Mouse (Mus musculus) C2C12 (cell line): ENCODE data around the gene Rnf207. TPM values are rescaled to one million over a fixed set of nuclear protein-coding genes. Genes with fewer than 3 reads are reported as not detected.

ENCODE experiments used
- H3K27me3 ChIP-seq: one replicate; pipeline ENCODE4 v1.6.1; 2011; ENCODE audit not compliant: control insufficient read depth, insufficient read depth, insufficient read length
- H3K36me3 ChIP-seq: one replicate; pipeline ENCODE4 v1.6.1; 2011; ENCODE audit not compliant: control insufficient read depth, insufficient read depth
- H3K4me3 ChIP-seq: one replicate; pipeline ENCODE4 v1.5.1; 2011; ENCODE audit warnings: mild to moderate bottlenecking, control low read depth; ENCODE audit not compliant: poor library complexity, insufficient read depth, severe bottlenecking
- H3K79me2 ChIP-seq: one replicate; pipeline ENCODE4 v1.6.1; 2011; ENCODE audit not compliant: control insufficient read depth, insufficient read depth
- H3K79me3 ChIP-seq: one replicate; pipeline ENCODE4 v1.6.1; 2011; ENCODE audit warnings: low read depth, control low read depth
- H3ac ChIP-seq: one replicate; pipeline ENCODE3; 2011; ENCODE audit warnings: low read depth; ENCODE audit not compliant: control insufficient read depth, insufficient read length
- CEBPB ChIP-seq: IDR thresholded peaks from one replicate; pipeline ENCODE4 v1.6.1; 2011; ENCODE audit warnings: low read depth, mild to moderate bottlenecking, control low read depth, moderate library complexity
- CTCF ChIP-seq: IDR thresholded peaks from one replicate; pipeline ENCODE4 v1.5.1; 2011; ENCODE audit not compliant: control insufficient read depth, insufficient read depth, insufficient read length
- FOSL1 ChIP-seq: IDR thresholded peaks from one replicate; pipeline ENCODE4 v1.8.0; 2011; ENCODE audit warnings: mild to moderate bottlenecking, low read length; ENCODE audit not compliant: poor library complexity, insufficient read depth, severe bottlenecking
- MAX ChIP-seq: IDR thresholded peaks from one replicate; pipeline ENCODE4 v1.6.1; 2011; ENCODE audit warnings: mild to moderate bottlenecking, control low read depth
- MYOD1 ChIP-seq: IDR thresholded peaks from one replicate; pipeline ENCODE4 v1.6.1; 2011; ENCODE audit warnings: low read depth; ENCODE audit not compliant: control insufficient read depth, insufficient read length
- MYOG ChIP-seq: IDR thresholded peaks from one replicate; pipeline ENCODE4 v1.6.1; 2011; ENCODE audit not compliant: control insufficient read depth, insufficient read length; ENCODE audit errors: extremely low read depth
- USF1 ChIP-seq: IDR thresholded peaks from one replicate; pipeline ENCODE4 v1.6.1; 2011; ENCODE audit warnings: low read depth, mild to moderate bottlenecking, control low read depth, moderate library complexity
- polyA plus RNA-seq: library from polyadenylated mRNA; unstranded; fragments of >200 nt; fragmentation: generic; extraction: Trizol; gene quantifications from one replicate; pipeline ENCODE4 v1.2.1, GENCODE M21; 2012; ENCODE audit warnings: missing spikeins

The Rnf207 gene
- polyA plus RNA-seq, 1 experiment: 0.23 TPM

- H3K79me2 ChIP-seq: peaks cover 26% of the 10 kb centered on the region
- peaks cover 13% of the 10 kb centered on the region for H3K79me3 ChIP-seq
- TF ChIP-seq MYOD1: no peak
- TF ChIP-seq CTCF: no peak
- no peak for TF ChIP-seq FOSL1
- TF ChIP-seq USF1: no peak
- no peak for TF ChIP-seq MAX
- no peak for TF ChIP-seq CEBPB
- no peak for TF ChIP-seq MYOG
- no peaks in the 10 kb centered on the region for H3K27me3 ChIP-seq
- no peak overlapping the region for H3K4me3 ChIP-seq
- H3ac ChIP-seq: no peak overlapping the region
- H3K36me3 ChIP-seq: peaks cover 50% of the 10 kb centered on the region
Measured at GRCm38 (mm10) chr4:152302012-152302411, 16.8 kb downstream of the Rnf207 start.

DNA sequence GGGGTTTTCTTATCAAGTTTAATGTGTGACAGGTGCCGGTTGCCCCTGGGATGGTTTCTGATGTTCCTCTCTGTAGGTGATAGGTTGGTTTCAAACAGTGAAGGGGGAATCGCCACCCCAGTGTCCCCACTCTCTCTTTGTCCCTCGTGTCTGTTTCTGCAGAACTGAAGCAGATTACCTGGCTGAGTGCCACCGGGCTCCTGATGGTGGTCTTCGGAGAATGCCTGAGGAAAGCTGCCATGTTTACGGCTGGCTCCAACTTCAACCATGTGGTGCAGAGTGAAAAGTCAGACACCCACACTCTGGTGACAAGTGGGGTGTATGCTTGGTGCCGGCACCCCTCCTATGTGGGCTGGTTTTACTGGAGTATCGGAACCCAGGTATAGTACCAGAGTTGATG is 18.4 kb downstream of the Rnf207 start:
- Histone ChIP-seq H3K36me3 (peaks cover 50% of the 10 kb centered on the region), H3K79me3 (peaks cover 13% of the 10 kb centered on the region), H3K4me3 (no peak overlapping the region), H3ac (no peak overlapping the region), H3K27me3 (no peaks in the 10 kb centered on the region), H3K79me2 (peaks cover 26% of the 10 kb centered on the region)
- TF ChIP-seq MYOG: no peak
- TF ChIP-seq CEBPB: no peak
- no peak for TF ChIP-seq FOSL1
- TF ChIP-seq MYOD1: no peak
- TF ChIP-seq CTCF: no peak
- TF ChIP-seq MAX: no peak
- no peak for TF ChIP-seq USF1

- TF ChIP-seq MAX: no peak
- no peak for TF ChIP-seq CTCF
- no peak for TF ChIP-seq MYOD1
- no peak for TF ChIP-seq FOSL1
- TF ChIP-seq MYOG: no peak
- no peak for TF ChIP-seq CEBPB
- TF ChIP-seq USF1: no peak
- Histone ChIP-seq H3K36me3 (peaks cover 42% of the 10 kb centered on the region), H3K27me3 (no peaks in the 10 kb centered on the region), H3K79me2 (peaks cover 26% of the 10 kb centered on the region), H3ac (no peak overlapping the region), H3K4me3 (no peak overlapping the region), H3K79me3 (peaks cover 13% of the 10 kb centered on the region)
Measured at GRCm38 (mm10) chr4:152298836-152299235, 20.0 kb downstream of the Rnf207 start.

DNA sequence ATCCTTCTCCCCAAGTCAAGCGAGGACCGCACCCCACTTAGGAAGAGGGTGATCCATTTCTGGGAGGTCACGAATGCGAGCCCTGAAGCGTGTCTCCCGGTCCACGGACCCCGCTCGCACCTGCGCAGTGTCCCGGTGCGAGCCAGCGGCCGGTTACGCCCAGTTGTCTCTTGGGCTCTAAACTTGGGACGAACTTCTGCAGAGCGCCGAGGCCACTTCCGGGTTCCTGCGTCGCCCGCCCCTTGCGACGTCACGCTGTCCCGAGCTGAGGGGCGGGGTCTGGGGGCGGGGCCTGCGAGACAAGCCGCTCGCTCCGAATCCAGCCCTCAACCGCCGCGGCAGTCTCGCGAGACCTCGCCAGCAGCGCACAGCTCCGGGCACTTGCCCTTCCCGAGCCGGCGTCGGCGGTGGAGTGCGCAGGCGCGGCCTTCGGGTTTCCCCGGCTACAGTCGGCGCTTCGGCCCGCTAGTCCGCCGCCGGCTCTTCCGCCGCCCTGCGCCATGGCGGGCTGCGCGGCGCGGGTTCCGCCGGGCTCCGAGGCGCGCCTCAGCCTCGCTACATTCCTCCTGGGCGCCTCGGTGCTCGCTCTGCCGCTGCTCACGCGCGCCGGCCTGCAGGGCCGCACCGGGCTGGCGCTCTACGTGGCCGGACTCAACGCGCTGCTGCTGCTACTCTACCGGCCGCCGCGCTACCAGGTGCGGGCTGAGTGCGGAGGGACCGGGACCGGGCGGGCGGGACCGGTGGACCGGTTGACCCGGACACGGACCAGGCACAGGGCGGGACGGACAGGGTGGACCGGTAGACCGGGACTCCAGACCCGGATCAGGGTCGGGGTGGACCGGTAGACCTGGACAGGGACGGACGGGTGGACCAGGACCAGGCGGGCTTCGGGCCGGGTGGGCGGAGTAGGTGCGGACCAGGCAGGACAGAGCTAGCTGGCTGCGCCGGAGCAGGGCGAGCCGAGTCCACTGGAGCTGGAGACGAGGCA is 21.6 kb downstream of the Rnf207 start, which contains the start of gene Icmt:
Gene Icmt, plus strand, starts transcription at position 354 of the 988 bp plus-strand sequence.
- TF ChIP-seq FOSL1 (no peak), CTCF (no peak), USF1 (no peak)
- H3K79me2 ChIP-seq: peaks cover 26% of the 10 kb centered on the region
- H3K4me3 ChIP-seq: peak within 1 kb of the TSS; percentile 80
- peaks cover 13% of the 10 kb centered on the region for H3K79me3 ChIP-seq
- peak within 1 kb of the TSS; percentile 93 for H3ac ChIP-seq
- H3K36me3 ChIP-seq: peaks cover 29% of the 10 kb centered on the region
- H3K27me3 ChIP-seq: peaks cover 14% of the 10 kb centered on the region

DNA sequence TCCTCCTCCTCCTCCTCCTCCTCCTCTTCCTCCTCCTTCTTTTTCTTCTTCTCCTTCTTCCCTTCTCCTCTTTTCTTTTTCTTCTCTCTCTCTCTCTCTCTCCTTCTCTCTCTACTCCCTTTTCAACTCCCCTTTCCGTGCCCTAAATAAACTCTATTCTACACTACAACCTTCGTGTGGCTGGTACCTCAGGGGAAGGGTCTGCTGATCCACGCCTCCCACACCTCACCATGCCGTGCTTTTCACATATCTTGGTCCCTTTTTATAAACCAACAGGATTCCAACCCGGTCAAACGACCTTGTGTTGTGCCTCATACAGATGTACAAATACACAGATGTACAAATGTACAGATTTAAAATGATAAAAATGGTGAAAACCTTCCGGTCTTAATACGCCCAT is 22.4 kb downstream of the Rnf207 start:
- Histone ChIP-seq H3ac (peak overlapping the region; percentile 69), H3K27me3 (peaks cover 19% of the 10 kb centered on the region), H3K79me2 (peaks cover 26% of the 10 kb centered on the region), H3K4me3 (peak overlapping the region; percentile 39), H3K36me3 (peaks cover 22% of the 10 kb centered on the region), H3K79me3 (peaks cover 13% of the 10 kb centered on the region)
- TF ChIP-seq CEBPB (no peak), USF1 (no peak), MYOD1 (no peak), MYOG (no peak), MAX (no peak), CTCF (no peak), FOSL1 (no peak)

DNA sequence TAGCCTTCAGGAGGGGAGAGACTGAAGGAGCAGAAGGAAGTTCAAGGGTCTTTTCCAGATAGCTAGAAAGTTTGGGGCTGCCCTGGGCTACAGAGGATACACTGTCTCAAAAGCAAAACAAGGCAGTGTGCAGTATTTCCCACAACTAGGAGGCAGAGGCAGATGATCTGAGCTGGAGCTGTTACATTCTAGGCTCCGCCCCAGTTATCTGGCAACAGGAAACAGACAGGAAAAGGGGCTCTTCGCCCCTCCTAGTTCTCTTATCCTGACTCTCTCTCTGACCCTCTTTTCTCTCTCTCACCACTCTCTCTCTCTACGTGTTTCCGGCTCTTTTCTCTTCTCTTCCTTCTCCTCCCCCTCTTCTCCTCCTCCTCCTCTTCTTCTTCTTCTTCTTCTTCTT is 22.9 kb downstream of the Rnf207 start:
- Histone ChIP-seq H3K4me3 (no peak overlapping the region), H3ac (peak overlapping the region; percentile 16), H3K36me3 (peaks cover 18% of the 10 kb centered on the region), H3K79me3 (peaks cover 13% of the 10 kb centered on the region), H3K79me2 (peaks cover 26% of the 10 kb centered on the region), H3K27me3 (peaks cover 23% of the 10 kb centered on the region)
- no peak for TF ChIP-seq MYOG
- TF ChIP-seq FOSL1: no peak
- no peak for TF ChIP-seq USF1
- TF ChIP-seq MYOD1: no peak
- no peak for TF ChIP-seq CTCF
- no peak for TF ChIP-seq CEBPB
- no peak for TF ChIP-seq MAX
